Mouse (Mus musculus) cerebellum, postnatal 4 days (tissue): ENCODE measurements around the gene Usp47.
A peak's percentile ranks its signal among the peaks of the same experiment; 100 is the strongest.

Source experiments
- DNase-seq, 2 experiments: peaks; one replicate each; pipeline ENCODE4 v3.0.0; 2022; ENCODE audit warnings: low spot score in 2 of 2, mixed read lengths in 1 of 2

Gene Usp47

DNA sequence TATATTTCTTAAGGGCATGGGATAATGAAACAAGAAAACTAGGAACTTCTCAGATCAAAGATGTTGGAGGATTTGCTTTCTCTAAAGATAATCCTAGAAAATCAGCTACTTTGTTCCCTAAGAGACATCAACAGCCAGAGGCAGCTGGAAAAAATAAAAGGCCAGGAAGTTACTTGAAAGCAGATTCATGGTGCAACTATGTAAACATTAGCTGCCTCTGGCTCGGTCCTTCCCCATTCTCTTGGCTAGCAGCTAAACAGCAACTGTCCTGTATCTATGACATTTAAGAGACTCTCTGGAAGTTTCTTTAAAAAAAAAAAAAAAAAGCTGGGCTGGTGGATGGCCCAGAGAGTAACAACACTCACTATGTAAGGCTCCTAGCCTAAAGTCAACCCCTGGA lies 131.9 kb downstream of the Usp47 start:
- DNase-seq: no peak

DNA sequence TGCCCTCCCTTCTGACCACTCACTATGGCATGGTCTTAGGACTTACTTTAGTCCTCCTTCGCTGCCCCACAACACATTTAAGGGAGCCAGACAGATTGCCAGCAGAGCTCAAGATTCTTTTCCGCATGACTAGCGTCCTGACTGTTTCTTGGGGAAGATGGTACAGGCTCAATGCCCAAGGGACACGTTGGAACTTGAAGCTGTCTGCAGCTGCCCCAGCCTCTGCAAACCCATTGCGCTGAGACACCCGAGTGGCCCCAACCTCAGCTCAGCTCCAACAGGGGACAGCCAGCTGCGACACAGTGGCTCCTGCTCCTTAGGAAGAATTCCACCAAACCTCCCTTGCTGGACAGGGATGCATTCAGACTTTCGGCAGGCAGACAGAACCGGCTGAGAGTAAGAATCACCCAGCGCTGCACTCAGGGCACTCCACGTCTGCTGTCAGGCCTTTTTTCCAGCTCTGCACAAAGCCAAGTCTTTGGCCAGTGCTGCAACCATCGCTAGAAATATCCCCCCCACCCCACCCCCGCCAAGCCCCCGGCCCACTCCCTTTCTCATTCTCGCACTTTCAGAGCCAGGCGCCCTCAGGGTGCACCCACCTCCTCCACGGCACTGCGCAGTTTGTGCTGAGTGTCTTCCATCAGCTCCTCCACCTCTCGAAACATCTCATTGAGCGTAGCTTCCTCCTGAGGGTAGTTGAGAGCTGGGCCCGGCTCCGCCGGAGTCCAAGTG lies 134.4 kb downstream of the Usp47 start:
- DNase-seq: no peak

DNA sequence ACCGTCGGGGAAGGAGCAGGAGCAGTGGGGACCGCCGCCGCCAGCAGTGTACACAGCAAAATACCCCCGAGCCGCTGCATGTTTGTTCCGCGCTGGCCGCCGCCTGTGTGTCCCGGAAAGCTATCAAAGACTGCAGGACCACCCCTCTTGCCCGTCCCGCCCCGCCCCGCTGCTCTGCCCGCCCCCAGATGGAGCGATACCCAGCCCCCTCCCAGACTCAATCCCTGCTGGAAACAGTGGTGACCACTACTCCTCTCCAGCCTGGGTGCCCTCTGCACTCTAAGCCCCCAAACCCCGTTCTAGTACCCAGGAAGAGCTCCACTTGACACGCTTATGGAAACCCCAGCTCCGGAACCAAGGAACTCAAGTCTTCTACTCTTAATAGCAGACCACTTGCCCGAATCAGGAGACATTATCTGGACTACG lies 135.0 kb downstream of the Usp47 start:
- no peak for DNase-seq

DNA sequence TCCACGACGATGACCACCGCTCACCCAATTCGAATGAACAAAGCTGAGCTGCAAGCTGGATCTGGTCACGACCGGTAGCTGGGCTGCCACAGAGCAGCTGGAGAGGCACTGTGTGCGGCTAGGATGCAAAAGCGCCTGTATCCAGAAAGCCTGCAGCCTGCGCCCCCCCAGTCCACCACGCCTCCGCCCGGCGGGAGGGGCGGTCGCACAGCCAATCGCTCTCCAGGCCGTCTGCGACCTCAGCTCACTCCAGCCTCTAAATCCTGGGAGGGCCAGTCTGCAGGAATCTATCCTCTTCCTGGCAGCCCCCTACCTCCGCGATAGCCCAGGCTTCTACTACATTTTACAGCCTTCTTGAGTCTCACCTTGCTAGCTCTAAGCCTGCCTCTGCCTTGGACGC lies 135.6 kb downstream of the Usp47 start, which contains the start of gene Dkk3:
Gene Dkk3 (minus strand): TSS at position 116 of the 400 bp plus-strand sequence.
- peak in 1 of 2 experiments; percentile 32 for DNase-seq

DNA sequence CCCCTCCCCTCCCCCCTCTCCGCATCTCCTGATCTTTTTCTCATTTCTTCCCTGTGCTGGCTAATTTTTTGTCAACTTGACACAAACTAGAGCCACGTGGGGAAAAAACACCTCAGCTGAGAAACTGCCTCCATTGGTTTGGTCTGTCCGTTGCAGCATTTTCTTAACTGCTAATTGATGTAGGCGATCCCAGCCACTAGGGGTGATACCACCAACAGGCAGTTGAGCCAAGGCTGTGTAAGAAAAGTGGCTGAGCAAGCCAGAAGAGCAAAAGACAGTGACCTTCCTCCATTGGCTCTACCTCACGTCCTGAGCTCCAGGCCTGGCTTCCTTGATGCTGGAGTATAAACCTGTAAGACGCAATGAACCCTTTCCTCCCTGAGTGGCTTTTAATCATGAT lies 136.5 kb downstream of the Usp47 start:
- no peak for DNase-seq
